Mouse (Mus musculus) forebrain, embryonic 15.5 days (tissue): ENCODE results near the gene Usp2. TPM values are rescaled to one million over a fixed set of nuclear protein-coding genes. Genes with fewer than 3 reads are reported as not detected.
A peak's percentile ranks its signal among the peaks of the same experiment; 100 is the strongest.

Experiments
- ATAC-seq: fragments of 200-750 bp; cut with Nextera tagmentation; replicated peaks from 2 replicates; pipeline ENCODE4 v1.8.0; 2017; ENCODE audit warnings: mild to moderate bottlenecking, moderate TSS enrichment, moderate library complexity
- H3K27ac ChIP-seq: fragments of 300-500 bp; sonication (generic); replicated peaks from 2 replicates; pipeline ENCODE4 v1.5.1; 2015; ENCODE audit warnings: mild to moderate bottlenecking, inconsistent platforms
- H3K27me3 ChIP-seq: fragments of 300-500 bp; sonication (generic); 2 replicates; pipeline ENCODE4 v1.6.1; 2015; ENCODE audit warnings: inconsistent platforms
- H3K36me3 ChIP-seq: fragments of 300-500 bp; sonication (generic); 2 replicates; pipeline ENCODE4 v1.6.1; 2015; ENCODE audit warnings: mild to moderate bottlenecking, inconsistent platforms
- H3K4me1 ChIP-seq: fragments of 300-500 bp; sonication (generic); 2 replicates; pipeline ENCODE4 v1.6.1; 2015; ENCODE audit warnings: inconsistent platforms
- H3K4me2 ChIP-seq: fragments of 300-500 bp; sonication (generic); replicated peaks from 2 replicates; pipeline ENCODE4 v1.6.1; 2015; ENCODE audit warnings: mild to moderate bottlenecking, inconsistent platforms
- H3K4me3 ChIP-seq: fragments of 300-500 bp; sonication (generic); 2 replicates; pipeline ENCODE4 v1.5.1; 2015; ENCODE audit warnings: mild to moderate bottlenecking, inconsistent platforms
- H3K9ac ChIP-seq: fragments of 300-500 bp; sonication (generic); replicated peaks from 2 replicates; pipeline ENCODE4 v1.6.1; 2015; ENCODE audit warnings: mild to moderate bottlenecking, inconsistent platforms
- H3K9me3 ChIP-seq: fragments of 300-500 bp; sonication (generic); 2 replicates; pipeline ENCODE4 v1.6.1; 2016; ENCODE audit warnings: inconsistent platforms
- WGBS: fragments of 180-500 bp; shearing (Covaris S2); methylation state at CpG from one replicate; pipeline ENCODE4 v1.1.7; 2015; ENCODE audit warnings: mixed read lengths; 5-methylcytosine and 5-hydroxymethylcytosine counted together
- polyA plus RNA-seq: library from polyadenylated mRNA; unstranded; fragments of >200 nt; fragmentation: Nextera tagmentation; extraction: Ambion mirVana; gene quantifications from 2 replicates; pipeline ENCODE4 v1.2.1, GENCODE M21; 2015

Usp2 gene
- polyA plus RNA-seq, 1 experiment from 2014 or later: 10.0 TPM

- H3K4me2 ChIP-seq: peak within 1 kb of the TSS; percentile 80
- no peaks in the 10 kb centered on the region for H3K36me3 ChIP-seq
- peak within 1 kb of the TSS; percentile 49 for H3K9ac ChIP-seq
- under 1% methylated on average over 41 of the region's 55 CpGs for WGBS
- peak; percentile 24; the same call in 1 of the 2 replicates for ATAC-seq
- peak within 1 kb of the TSS; percentile 43 for H3K27ac ChIP-seq
- H3K4me3 ChIP-seq: peak within 1 kb of the TSS; percentile 52
- no peaks in the 10 kb centered on the region for H3K9me3 ChIP-seq
- peaks cover 48% of the 10 kb centered on the region for H3K4me1 ChIP-seq
- H3K27me3 ChIP-seq: peaks cover 15% of the 10 kb centered on the region
Observed at GRCm38 (mm10) chr9:44134101-44134850, 67.5 kb downstream of the Usp2 start, which contains the start of gene Mcam. TSS of gene Mcam (plus strand) at chr9:44134469.

DNA sequence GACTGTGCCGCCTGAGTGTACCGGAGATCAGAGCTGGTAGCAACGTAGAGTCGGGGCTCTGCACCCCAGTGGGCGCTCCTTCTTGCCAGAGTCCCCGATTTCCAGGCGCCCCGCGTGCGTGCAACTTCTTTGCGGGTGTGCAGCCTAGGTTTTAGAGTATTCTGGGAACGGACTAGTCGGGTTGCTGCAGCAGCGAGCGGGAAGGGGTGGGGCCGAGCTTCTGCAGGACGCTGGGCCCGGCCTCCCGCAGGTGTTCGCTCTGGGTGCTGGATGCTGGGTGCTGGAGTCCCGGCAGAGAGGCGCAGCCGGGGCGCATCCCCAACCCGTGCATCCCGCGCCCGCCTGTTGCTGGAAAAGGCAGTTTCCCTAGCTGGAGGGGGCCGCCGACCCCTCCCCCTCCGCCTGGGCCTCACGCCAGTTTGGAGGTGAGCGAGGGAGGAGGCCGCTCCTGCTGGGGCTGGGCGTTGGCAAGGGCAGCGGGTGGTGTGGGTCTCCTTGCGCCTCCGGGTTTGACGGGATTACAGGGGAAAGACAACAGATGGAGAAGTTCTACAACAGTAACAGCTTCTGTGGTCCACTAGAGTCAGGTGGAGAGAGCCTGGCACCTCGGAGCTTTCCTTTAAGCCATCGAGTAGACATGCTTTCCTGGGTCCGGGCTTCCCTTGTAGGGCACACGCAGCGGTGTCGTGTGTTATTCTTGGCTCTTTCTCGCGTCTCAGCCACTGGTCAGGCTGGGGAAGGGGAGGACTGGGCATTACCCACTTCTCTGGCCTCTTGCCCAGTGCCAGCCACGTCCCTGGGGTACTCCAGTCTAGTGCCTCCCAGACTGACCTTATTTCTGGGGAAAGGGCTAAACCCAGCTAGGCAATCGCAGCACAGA, 68.3 kb downstream of the Usp2 start:
- H3K27ac ChIP-seq: peak overlapping the region; percentile 43
- H3K27me3 ChIP-seq: peaks cover 15% of the 10 kb centered on the region
- peaks cover 41% of the 10 kb centered on the region for H3K4me1 ChIP-seq
- no peaks in the 10 kb centered on the region for H3K9me3 ChIP-seq
- H3K36me3 ChIP-seq: no peaks in the 10 kb centered on the region
- H3K4me2 ChIP-seq: peak overlapping the region; percentile 80
- H3K9ac ChIP-seq: peak overlapping the region; percentile 49
- H3K4me3 ChIP-seq: peak overlapping the region; percentile 52
- peak; percentile 18 for ATAC-seq
- WGBS: 1% methylated on average over 49 of the region's 49 CpGs

DNA sequence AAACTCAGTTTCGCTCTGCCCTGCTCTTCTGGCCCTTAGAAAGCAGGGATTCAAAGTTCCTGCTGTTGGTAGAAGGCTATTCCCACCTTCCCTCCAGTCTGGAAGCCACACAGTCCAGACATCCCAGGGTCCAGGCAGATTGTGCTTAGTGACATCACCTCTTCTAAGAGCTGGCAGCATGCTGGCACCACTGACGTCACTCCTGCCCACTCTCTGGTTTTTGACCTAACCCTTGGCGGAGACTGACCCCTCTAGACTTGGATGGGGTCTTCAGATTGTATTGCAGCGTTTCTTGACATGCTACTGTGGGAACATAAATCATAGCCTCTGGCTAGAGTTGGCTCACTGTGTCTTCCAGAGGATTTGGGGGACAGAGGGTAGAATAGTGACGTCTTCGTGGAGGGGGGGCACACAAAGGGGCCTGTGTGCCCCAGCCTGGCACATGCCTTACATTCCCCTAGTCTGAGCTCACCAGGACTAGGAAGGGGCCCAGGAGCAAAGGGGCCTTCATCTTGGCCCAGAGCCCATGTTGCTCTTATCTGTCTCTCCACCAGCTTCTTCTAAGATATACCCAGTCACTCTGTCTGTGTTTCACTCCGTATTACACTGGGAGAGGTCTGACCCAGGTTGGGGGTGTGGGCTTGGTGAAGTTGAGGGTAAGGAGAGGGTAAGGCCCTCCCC, 69.0 kb downstream of the Usp2 start:
- H3K27ac ChIP-seq: 0 out of 2 replicates have a peak overlapping the region, but pooled peaks have one; percentile 43

DNA sequence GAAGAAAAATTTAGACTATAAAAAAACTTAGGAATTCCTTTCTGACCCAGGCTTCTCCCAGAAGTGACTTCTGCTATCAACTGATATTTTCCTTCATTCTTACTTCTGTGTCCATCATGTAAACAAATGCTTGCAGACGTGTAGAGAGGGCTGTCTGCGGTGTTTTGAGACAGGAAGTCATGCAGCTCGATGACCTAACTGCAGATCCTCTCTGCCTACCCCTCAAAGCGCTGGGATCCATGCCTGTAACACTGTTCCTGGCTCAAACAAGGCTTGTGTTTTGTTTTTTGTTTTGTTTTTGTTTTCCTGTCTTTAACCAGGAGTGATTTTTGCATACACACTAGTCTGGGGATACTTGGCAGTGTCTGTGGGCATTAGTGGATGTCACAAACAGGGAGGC, 71.0 kb downstream of the Usp2 start:
- peaks cover 15% of the 10 kb centered on the region for H3K27me3 ChIP-seq
- H3K9me3 ChIP-seq: no peaks in the 10 kb centered on the region
- no peak overlapping the region for H3K4me2 ChIP-seq
- H3K9ac ChIP-seq: no peak overlapping the region
- no peak overlapping the region for H3K4me3 ChIP-seq
- 80% methylated on average over 4 of the region's 4 CpGs for WGBS
- H3K27ac ChIP-seq: no peak overlapping the region
- no peaks in the 10 kb centered on the region for H3K36me3 ChIP-seq
- no peak for ATAC-seq
- H3K4me1 ChIP-seq: peaks cover 32% of the 10 kb centered on the region

More for the DNA sequence above, 69.0 kb downstream of the Usp2 start:
- no peaks in the 10 kb centered on the region for H3K36me3 ChIP-seq
- ATAC-seq: peak; percentile 42; the same call in 1 of the 2 replicates
- H3K9ac ChIP-seq: peak overlapping the region; percentile 19; the same call in 1 of the 2 replicates
- no peaks in the 10 kb centered on the region for H3K9me3 ChIP-seq
- WGBS: 43% methylated on average over 7 of the region's 7 CpGs
- peaks cover 33% of the 10 kb centered on the region for H3K4me1 ChIP-seq
- peaks cover 15% of the 10 kb centered on the region for H3K27me3 ChIP-seq
- peak overlapping the region; percentile 80 for H3K4me2 ChIP-seq
- H3K4me3 ChIP-seq: peak overlapping the region; percentile 52

DNA sequence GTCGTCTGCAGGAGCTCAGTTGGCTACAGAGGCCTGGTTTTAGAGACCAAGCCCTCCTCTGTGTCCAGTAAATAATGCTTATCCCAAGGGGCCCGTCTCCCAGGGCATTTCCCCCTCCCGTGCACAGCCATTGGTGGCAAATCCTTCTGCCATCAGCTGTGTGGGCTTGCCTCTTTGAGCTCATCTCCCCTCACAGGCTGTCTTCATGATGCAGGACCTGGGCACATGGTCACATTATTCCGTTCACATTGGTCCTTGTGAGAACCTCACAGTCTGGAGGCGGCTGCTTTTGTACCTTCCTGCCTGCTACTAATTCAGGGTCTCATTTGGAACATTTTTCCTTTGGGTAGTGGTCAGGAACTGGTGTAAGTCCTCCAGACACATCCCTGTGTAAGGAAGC, 75.1 kb downstream of the Usp2 start:
- ATAC-seq: no peak
- no peak overlapping the region for H3K4me3 ChIP-seq
- no peaks in the 10 kb centered on the region for H3K4me1 ChIP-seq
- H3K4me2 ChIP-seq: no peak overlapping the region
- no peaks in the 10 kb centered on the region for H3K9me3 ChIP-seq
- H3K36me3 ChIP-seq: peaks cover 19% of the 10 kb centered on the region; the same call in 1 of the 2 replicates
- H3K27me3 ChIP-seq: no peaks in the 10 kb centered on the region
- no peak overlapping the region for H3K27ac ChIP-seq
- 67% methylated on average over 5 of the region's 5 CpGs for WGBS
- no peak overlapping the region for H3K9ac ChIP-seq

- ATAC-seq: no peak
- Histone ChIP-seq H3K36me3 (peaks cover 19% of the 10 kb centered on the region; the same call in 1 of the 2 replicates), H3K4me3 (no peak overlapping the region), H3K9ac (no peak overlapping the region), H3K9me3 (no peaks in the 10 kb centered on the region), H3K4me2 (no peak overlapping the region), H3K4me1 (no peaks in the 10 kb centered on the region), H3K27me3 (no peaks in the 10 kb centered on the region), H3K27ac (no peak overlapping the region; the same call in 1 of the 2 replicates)
- WGBS: 68% methylated on average over 5 of the region's 5 CpGs
Observed at GRCm38 (mm10) chr9:44143421-44143820, 76.6 kb downstream of the Usp2 start.

GRCm38 (mm10) chr9:44144023-44144717, 77.3 kb downstream of the Usp2 start:
- H3K4me3 ChIP-seq: no peak overlapping the region
- H3K27me3 ChIP-seq: no peaks in the 10 kb centered on the region
- H3K9ac ChIP-seq: no peak overlapping the region
- H3K27ac ChIP-seq: no peak overlapping the region
- WGBS: 25% methylated on average over 7 of the region's 8 CpGs
- H3K36me3 ChIP-seq: peaks cover 23% of the 10 kb centered on the region; the same call in 1 of the 2 replicates
- no peak for ATAC-seq
- H3K9me3 ChIP-seq: no peaks in the 10 kb centered on the region
- H3K4me2 ChIP-seq: no peak overlapping the region
- H3K4me1 ChIP-seq: no peaks in the 10 kb centered on the region

DNA sequence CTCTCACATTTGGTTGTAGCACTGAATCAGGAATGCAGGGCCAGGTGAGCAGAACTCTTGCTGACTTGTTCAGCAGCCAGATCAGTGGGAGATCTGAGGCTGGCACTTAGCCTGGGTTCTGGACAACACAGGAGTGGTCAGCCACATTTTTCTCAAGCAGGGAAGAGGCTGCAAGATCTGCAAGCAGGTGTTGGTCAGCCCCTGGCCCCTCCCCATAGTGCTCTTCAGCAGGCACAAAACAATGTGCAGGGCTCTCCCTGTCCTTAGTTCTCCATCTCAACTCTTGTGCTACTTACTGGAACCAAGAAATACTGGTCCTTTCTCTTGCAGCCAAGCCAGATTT, 77.9 kb downstream of the Usp2 start:
- ATAC-seq: no peak
- H3K4me3 ChIP-seq: no peak overlapping the region
- H3K9ac ChIP-seq: no peak overlapping the region
- no peak overlapping the region for H3K4me2 ChIP-seq
- H3K27ac ChIP-seq: no peak overlapping the region
- no peaks in the 10 kb centered on the region for H3K4me1 ChIP-seq
- no peaks in the 10 kb centered on the region for H3K27me3 ChIP-seq
- peaks cover 28% of the 10 kb centered on the region for H3K36me3 ChIP-seq
- H3K9me3 ChIP-seq: no peaks in the 10 kb centered on the region

Other genes with a start within 250 kb of the Usp2 start
- gene Thy1, start 23.6 kb upstream of the Usp2 start, polyA plus RNA-seq: 3.2 and 3.7 TPM in 2 replicates
- gene Mfrp, start 34.7 kb downstream of the Usp2 start, polyA plus RNA-seq: 0.18 and 0.23 TPM in 2 replicates
- gene C1qtnf5, start 40.2 kb downstream of the Usp2 start, polyA plus RNA-seq: 2.2 and 3.6 TPM in 2 replicates
- gene Gm49380, start 46.5 kb downstream of the Usp2 start, polyA plus RNA-seq: 0.17 and 0.18 TPM in 2 replicates
- 39.9 and 40.1 TPM in 2 replicates for gene Rnf26, start 46.5 kb downstream of the Usp2 start, polyA plus RNA-seq
- gene Mcam, start 67.4 kb downstream of the Usp2 start, polyA plus RNA-seq: 11.3 and 13.1 TPM in 2 replicates
- gene Cbl, start 167.0 kb downstream of the Usp2 start, polyA plus RNA-seq: 25.7 and 26.4 TPM in 2 replicates
- 0.32 TPM in 1 of 2 replicates, not detected in the other for gene Ccdc153, start 173.7 kb downstream of the Usp2 start, polyA plus RNA-seq
- 0.59 and 0.61 TPM in 2 replicates for gene Pdzd3, start 184.4 kb downstream of the Usp2 start, polyA plus RNA-seq
- gene Nlrx1, start 201.6 kb downstream of the Usp2 start, polyA plus RNA-seq: 4.5 and 5.2 TPM in 2 replicates
- 14.2 and 15.6 TPM in 2 replicates for gene Abcg4, start 221.6 kb downstream of the Usp2 start, polyA plus RNA-seq
- 33.4 and 35.4 TPM in 2 replicates for gene Hinfp, start 238.7 kb downstream of the Usp2 start, polyA plus RNA-seq